Mouse (Mus musculus) cortical plate, adult 2 months (tissue): ENCODE measurements around the gene Phc3. TPM values are rescaled to one million over a fixed set of nuclear protein-coding genes. Genes with fewer than 3 reads are reported as not detected.
A peak's percentile ranks its signal among the peaks of the same experiment; 100 is the strongest.
"Not testable (repeated sequence)": the region's sequence is repeated elsewhere in the genome, so short reads cannot be mapped to it uniquely, and the experiment has no call there.

Source experiments
- H3K27ac ChIP-seq: fragments of 200-500 bp; 2 replicates; pipeline ENCODE4 v1.5.1; 2012; ENCODE audit warnings: low read length, control low read depth, inconsistent platforms; ENCODE audit not compliant: insufficient read depth
- H3K4me1 ChIP-seq: fragments of 200-500 bp; 2 replicates; pipeline ENCODE4 v1.6.1; 2011; ENCODE audit warnings: low read length; ENCODE audit not compliant: control insufficient read depth, insufficient read depth
- H3K4me3 ChIP-seq: fragments of 200-500 bp; 2 replicates; pipeline ENCODE4 v1.5.1; 2011; ENCODE audit warnings: mild to moderate bottlenecking, low read length, control low read depth; ENCODE audit not compliant: insufficient read depth
- CTCF ChIP-seq: fragments of 200-500 bp; IDR thresholded peaks from 2 replicates; pipeline ENCODE4 v1.5.1; 2011; ENCODE audit warnings: mild to moderate bottlenecking, control low read depth, low read length; ENCODE audit not compliant: insufficient read depth; ENCODE audit errors: extremely low read depth
- POLR2A ChIP-seq: fragments of 200-500 bp; IDR thresholded peaks from 2 replicates; pipeline ENCODE4 v1.6.1; 2011; ENCODE audit warnings: mild to moderate bottlenecking, low read length, control low read depth; ENCODE audit not compliant: insufficient read depth; ENCODE audit errors: extremely low read depth
- polyA plus RNA-seq: library from polyadenylated mRNA; depleted of rRNA; stranded (reverse); fragments of >200 nt; gene quantifications from 2 replicates; pipeline ENCODE4 v1.2.3, GENCODE M21; 2012

Phc3 gene
- polyA plus RNA-seq, 1 experiment, result 22.0 TPM

DNA sequence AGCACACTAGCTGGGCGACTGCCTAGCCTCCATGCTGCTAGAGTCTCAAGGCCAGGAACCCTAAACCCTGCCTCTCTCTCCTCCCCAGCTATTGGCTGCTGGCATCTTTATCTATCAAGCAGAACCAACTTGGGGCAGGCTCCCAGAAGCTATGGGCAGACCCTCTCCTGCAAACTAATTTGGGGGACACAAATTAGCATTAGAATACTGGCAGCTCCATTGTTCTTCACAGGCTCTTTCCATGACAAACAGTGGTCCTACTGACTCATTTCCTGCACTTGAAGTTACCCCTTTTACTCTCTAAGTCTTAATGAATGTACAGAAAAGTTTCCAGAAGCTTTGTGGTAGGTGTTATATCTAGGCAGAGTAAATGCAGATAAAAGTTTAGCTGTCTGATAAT is 80.2 kb downstream of the Phc3 start:
- no peak overlapping the region for H3K4me3 ChIP-seq
- H3K27ac ChIP-seq, result no peak overlapping the region
- TF ChIP-seq CTCF (no peak), POLR2A (no peak)
- H3K4me1 ChIP-seq, result no peaks in the 10 kb centered on the region; the same call in 1 of the 2 replicates

DNA sequence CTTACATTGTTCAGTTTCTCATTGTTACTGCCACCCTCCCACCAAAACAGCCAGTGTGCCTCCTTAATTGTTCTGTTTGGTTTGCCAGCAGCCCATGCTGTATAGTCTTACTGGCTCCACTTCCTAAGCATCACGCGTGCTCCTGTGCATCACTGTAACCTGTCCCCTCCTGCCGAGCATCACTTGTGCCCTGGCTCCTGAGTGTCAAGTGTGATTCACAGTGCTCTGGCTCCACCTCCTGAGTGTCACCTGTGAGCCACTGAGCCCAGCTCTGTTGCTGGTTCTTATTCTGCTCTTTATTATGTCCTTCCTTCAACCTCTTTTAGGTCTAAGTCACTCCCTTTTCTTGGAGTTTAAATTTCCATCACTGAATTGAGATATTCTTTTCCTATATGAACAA is 81.8 kb downstream of the Phc3 start:
- Histone ChIP-seq H3K4me1 (no peaks in the 10 kb centered on the region; the same call in 1 of the 2 replicates), H3K27ac (no peak overlapping the region), H3K4me3 (no peak overlapping the region)
- TF ChIP-seq CTCF (no peak), POLR2A (no peak)

DNA sequence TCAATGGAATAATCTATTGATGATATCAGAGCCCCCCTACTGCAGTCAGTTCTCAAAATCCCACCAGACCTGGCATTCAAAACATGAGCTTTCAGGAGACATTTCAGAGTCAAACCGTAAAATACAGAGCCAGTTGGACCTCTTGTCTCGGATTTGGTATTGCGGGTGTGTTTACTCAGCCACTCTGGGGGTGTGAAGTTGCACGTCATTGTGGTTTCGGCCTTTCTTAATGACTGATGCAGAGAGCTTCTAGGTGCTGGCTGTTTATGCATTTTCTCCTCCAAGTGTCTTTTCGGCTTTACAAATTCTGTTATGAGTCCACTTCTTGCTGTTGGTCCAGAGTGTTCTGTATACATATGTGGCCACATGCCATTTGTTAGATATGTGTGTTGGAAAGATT is 92.5 kb downstream of the Phc3 start:
- TF ChIP-seq CTCF (no peak), POLR2A (no peak)
- H3K27ac ChIP-seq, result no peak overlapping the region
- no peak overlapping the region for H3K4me3 ChIP-seq
- H3K4me1 ChIP-seq, result no peaks in the 10 kb centered on the region

DNA sequence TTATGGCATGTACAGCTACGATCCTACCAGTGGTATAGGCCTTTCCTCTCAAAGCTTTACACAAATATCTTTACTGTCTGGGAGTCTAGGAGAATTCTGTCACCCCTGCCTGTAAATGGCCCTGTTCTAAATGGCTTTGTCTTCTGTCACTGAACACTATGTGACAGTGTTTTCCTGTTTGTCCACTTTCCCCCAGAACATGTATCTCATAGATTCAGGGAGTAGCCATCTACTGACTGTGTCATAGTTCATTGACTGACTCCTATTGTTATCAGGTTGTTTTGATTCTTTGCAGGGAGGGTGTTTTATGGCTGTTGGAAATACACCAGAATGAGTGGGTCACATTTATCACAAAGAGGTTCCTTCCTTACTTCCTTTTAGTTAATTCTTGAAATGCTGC is 99.2 kb downstream of the Phc3 start:
- H3K4me1 ChIP-seq, result no peaks in the 10 kb centered on the region
- no peak for TF ChIP-seq CTCF
- TF ChIP-seq POLR2A, result no peak
- no peak overlapping the region for H3K4me3 ChIP-seq
- no peak overlapping the region for H3K27ac ChIP-seq

DNA sequence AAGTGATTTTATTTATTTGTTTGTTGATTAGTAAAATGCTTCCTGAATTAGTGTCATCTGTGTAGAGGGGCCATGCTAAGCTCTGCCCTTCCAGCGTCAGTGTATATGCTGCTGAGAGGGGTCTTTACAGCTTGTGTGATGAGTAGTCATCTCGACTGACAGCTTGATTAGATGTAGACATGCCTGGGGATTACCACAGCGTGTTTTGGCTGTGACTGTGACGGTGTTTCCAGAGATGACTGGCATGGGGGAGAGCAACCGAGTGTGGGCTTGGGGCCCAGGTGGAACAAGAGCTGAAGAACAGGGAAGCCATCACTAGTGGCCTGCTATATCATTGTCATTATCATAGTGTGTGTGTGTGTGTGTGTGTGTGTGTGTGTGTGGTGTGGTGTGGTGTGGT is 100.6 kb downstream of the Phc3 start:
- Histone ChIP-seq H3K27ac (no peak overlapping the region), H3K4me1 (no peaks in the 10 kb centered on the region), H3K4me3 (no peak overlapping the region)
- TF ChIP-seq POLR2A, result no peak
- TF ChIP-seq CTCF, result no peak

DNA sequence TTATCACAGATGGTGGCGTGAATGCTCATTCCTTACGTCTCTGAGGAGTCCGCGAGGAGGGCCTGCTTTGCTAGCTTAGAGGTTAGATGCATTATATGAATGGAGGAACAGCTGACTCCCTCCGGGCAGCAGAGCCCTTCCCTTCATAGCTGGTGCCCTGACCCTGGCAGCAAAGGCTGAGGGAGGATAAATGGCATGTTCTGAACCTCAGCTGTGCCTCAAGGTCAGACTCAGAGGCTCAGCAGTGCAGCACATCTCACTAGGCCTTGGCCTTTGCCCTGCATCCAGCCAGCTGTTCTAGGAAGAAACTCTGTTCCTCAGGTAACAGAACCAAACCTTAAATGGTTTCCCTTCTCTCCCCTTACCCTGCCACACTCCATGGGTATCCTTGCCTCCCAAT is 101.0 kb downstream of the Phc3 start:
- TF ChIP-seq CTCF, result no peak
- TF ChIP-seq POLR2A, result no peak
- no peak overlapping the region for H3K27ac ChIP-seq
- H3K4me1 ChIP-seq, result no peaks in the 10 kb centered on the region
- H3K4me3 ChIP-seq, result no peak overlapping the region

DNA sequence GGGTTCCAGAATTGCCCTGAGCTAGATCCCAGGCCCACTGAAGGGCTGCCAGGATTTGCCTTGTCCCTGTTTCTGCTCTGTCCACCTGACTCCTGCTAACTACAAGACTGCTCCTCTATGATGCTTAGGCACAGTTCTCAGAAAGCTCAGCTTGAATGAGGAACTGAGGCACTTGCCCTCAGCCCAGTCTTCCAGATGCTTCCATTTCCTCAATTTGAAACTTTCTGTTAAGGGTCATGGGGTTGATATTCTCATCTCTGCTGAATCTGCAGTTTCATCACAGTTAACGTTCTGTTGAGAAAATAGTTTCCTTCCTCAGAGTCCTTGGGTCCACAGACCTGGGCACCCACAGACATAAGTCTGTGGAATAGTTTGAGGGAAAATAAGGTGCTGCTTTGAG is 104.6 kb downstream of the Phc3 start:
- no peaks in the 10 kb centered on the region for H3K4me1 ChIP-seq
- H3K27ac ChIP-seq, result peak overlapping the region; percentile 25; the same call in 1 of the 2 replicates
- TF ChIP-seq CTCF (no peak), POLR2A (no peak)
- no peak overlapping the region for H3K4me3 ChIP-seq

DNA sequence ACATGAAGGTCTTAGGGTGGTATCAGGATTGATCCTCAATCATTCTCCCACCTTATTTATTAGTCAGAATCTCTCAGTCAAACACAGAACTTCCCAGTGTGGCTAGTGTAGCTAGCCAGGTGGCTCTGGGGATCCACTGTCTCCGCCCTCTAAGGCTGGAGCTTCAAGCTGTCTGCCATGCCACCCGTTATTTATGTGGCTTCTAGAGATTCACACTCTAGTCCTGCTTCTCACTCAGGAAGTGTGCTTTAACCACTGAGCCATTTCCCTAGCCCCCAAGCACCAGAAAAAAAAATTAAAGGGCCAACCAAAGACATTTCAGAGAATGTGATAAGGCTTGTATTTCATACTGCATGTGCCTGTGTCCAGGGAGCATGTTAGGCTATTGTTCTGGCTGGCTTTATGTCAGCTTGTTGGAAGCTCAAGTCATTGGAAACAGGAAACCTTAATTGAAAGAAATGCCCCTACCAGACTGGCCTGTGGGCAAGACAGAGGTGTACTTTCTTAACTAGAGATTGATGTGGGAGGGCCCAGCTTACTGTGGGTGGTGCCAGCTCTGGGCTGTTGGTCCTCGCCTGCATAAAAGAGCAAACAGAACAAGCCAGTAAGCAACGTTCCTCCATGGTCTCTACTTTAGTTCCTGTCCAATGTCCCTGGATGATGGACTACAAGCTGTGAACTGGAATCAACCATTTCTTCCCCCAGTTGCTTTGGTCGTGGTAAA is 105.3 kb downstream of the Phc3 start:
- Histone ChIP-seq H3K4me3 (no peak overlapping the region), H3K4me1 (no peaks in the 10 kb centered on the region), H3K27ac (0 out of 2 replicates have a peak overlapping the region, but pooled peaks have one; percentile 15)
- TF ChIP-seq POLR2A (no peak), CTCF (no peak)

DNA sequence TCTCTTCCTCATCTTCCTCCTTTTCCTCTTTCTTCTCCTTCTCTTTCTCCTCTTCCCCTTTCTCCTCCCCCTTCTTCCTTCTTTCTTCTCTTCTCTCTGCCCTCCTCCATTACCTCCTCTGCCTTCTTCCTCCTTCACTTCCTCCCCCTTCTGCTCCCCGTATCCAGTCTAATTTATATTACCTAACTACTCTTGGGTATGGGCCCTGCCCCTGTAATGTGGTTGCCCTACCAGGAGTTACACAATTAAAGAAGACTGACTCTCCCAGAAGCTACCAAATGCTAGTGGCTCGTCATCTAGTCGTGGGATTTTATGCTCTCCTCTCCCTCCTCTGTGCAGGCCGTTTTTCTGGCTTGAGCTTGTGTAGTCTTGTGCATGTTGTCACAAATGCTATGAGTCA is 108.5 kb downstream of the Phc3 start:
- no peaks in the 10 kb centered on the region for H3K4me1 ChIP-seq
- no peak for TF ChIP-seq POLR2A
- no peak for TF ChIP-seq CTCF
- H3K27ac ChIP-seq, result no peak overlapping the region
- H3K4me3 ChIP-seq, result no peak overlapping the region

DNA sequence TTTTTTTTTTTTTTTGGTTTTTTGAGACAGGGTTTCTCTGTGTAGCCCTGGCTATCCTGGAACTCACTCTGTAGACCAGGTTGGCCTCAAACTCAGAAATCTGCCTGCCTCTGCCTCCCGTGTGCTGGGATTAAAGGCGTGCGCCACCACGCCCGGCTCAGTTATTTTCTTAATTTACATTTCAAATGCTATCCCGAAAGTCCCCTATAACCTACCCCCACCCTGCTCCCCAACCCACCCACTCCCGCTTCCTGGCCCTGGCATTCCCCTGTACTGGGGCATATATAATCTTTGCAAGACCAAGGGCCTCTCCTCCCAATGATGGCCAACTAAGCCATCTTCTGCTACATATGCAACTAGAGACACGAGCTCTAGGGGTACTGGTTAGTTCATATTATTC is 109.6 kb downstream of the Phc3 start:
- not testable (repeated sequence) for H3K4me3 ChIP-seq, H3K27ac ChIP-seq, H3K4me1 ChIP-seq
